Mouse (Mus musculus) thymus, postnatal 25 days (tissue): ENCODE measurements around the gene Dcst1.
A peak's percentile ranks its signal among the peaks of the same experiment; 100 is the strongest.

Experiments used
- DNase-seq: peaks from one replicate; pipeline ENCODE4 v3.0.0; 2022

The Dcst1 gene

DNA sequence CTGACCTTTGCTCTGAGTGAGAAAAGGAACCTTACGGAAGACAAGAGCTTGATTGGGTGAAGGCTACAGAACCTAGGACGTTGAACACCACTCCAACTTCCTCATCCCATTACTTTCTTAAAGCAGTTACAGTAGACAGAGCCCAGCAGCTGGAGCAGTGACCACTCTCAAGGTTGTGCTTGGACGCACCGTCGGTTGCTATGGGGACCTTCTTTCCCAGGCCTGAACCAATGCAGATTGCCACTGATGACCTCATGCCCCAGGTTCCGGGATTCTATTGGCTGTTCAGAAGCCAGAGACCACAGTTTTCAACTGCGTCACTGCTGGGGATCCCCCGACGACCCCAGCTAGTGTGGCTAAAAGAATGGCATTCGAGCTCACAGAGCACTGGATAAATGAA is 34.1 kb downstream of the Dcst1 start:
- DNase-seq: no peak

DNA sequence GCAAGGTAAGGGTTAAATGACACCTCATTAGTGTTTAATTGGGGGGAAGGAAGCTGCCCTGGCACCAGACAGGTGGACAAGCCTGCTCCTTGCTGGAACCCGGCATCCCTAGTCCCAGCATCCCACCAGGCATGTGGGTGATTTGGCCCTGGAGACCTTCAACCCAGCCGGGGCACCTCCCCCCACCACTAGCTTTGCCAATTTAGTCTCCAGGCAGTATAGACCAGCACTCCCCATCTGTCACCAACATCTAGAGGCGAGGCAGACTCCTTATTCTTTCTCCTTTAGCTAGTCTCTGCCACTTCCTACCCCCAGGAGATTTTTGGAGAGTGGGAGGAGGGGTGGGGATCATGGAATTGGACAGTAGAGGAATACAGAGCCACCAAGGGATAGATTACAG is 34.7 kb downstream of the Dcst1 start:
- DNase-seq: no peak

DNA sequence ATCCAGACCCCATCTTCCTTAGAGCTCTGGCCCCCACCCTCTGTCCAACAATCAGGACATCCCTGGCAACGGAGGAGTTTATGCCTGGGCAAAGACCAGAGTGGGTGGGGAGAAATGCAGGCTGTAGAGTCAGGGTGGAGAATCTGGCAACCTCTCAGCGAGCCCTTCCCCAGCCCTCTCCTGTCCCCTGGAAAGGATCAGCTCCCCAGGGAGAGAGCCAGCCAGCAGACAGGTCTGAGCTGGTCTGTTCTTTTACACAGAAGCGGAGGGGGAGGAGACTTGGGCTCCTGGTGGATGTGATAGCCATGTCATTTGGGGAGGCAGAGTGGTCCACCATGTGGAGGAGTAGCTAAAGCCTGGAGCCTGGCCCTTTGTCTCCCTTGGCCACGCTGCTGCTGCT is 36.4 kb downstream of the Dcst1 start:
- DNase-seq: no peak

DNA sequence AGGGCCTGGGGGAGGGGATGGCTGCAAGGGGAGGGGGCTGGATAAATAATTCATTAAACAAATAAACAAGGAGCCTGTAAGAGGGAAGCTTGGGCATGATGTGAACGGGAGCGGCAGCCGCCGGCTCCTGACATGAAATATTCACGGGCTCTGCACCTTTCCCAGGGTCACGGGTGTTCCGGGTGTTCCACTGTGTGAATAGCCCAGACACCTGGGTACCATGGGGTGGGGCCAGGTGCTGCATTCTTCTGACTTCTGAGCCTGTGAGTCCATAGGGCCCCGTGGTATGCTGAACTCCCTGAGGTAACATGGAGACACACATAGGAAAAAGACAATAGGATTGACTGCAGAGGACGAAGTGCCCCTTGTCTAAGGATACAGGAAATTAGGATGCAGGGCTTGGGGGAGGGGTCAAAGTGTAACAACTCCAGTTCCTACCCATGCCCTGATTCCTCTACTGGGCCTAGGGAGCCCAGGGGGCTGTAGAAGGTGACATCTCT is 37.6 kb downstream of the Dcst1 start:
- no peak for DNase-seq

DNA sequence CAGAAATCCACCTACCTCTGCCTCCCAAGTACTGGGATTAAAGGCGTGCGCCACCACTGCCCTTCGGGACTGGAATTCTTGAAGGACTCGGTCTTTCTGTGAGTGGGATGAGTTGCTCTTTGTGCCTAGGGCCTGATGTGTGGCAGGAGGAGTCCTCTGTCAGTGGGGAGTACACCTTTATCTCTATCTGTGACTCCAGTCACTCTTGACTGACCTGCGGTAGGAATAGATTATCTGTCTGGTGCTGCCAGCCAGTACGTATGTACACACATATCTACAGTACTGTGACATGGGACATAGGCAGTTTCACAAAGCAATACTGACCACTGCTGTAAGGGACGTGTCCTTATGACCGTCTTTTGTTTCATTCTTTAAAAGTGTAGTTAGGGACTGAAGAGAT is 39.2 kb downstream of the Dcst1 start:
- DNase-seq: no peak

DNA sequence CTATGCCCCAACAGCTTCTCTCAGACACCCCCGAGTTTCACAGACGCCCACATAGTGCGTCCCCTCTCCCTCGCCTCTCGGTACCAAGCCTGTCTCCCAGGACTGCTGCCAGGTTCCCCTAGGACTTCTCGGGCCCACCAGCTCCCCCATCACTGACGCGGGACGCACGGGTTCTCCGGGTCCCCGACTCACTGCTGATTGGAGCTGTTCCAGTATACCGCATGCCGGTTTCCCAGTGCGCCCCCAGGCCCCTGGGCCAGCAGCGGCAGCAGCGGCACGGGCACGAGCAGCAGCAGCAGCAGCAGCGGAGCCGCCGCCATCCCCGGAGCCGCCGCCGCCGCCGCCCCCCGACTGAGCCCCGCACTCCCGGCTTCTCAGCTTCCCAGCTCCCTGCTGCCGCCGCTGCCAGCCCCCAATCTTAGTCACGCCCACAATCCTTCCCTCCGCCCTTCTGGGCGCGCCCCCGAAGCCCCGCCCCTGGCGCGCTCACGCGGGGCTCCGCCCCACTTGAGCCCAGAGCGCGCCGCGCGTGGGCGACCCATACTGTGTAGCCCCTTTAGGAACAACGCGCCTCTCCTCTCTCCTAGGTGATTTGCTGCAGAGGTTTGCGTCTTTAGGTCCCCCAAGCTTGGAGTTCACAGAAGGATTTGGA is 42.4 kb downstream of the Dcst1 start, which contains the start of gene Efna3:
Efna3 (minus strand) TSS at position 452 of the 652 bp plus-strand sequence.
- DNase-seq: peak; percentile 75

DNA sequence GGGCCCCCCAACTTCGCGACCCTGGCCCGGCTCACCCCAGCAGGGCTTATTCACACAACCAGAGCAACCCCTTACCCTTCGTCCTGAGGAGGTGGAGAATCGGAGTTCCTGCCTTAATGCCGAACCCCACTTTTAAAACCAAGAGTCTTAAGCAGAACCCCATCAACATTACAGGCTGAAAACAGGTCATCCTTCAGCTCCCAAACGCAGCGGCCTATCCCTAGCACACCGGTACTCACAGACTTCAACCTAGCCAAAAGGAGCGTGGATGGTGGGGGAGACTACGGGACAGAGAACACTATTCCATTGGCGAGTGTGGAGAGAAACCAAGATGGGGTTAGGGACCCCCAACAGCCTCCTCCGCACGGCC is 42.9 kb downstream of the Dcst1 start:
- no peak for DNase-seq

DNA sequence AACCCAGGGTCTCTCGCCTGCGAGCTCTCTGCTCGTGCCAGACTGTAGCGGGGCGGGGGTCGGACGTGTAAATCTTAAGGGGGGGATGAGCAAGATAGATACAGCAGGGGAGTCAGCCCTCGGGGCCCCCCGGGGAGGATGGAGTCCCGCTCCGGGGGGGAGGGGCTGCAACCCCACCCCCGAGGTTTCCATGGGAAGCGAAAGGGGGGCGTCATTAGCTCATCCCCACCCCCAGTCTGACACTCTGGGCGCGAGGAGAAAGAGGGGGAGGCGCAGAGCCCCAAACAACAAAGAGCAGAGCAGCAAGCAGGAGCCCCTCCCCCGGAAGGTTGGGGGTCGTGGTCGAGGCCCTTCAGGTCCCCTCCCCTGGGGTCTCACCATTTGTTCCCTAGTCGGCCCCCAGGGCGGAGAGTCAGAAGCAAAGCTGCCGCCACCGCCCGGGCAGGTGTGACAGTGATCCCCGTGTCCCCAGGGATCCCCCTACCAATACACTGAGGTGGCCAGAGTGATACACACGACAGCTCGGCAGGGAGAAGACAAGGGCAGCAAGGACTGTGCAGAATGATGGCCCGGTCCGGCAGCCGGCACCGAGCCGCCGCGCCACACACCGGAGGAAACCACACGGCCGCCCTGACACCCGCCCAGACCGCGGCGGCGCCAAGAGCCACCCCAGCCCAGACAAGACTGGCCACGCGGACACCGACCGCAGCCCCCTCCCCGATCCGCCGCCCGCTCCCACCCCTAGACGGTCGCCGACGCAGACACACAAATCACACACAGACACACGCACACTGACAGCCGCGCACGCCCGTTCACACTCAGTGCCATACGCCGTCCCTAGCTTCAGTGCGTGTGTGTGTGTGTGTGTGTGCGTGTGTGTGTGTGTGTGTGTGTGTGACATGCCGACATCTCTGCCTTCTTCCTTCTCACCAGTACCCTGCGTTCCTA is 43.6 kb downstream of the Dcst1 start:
- no peak for DNase-seq

DNA sequence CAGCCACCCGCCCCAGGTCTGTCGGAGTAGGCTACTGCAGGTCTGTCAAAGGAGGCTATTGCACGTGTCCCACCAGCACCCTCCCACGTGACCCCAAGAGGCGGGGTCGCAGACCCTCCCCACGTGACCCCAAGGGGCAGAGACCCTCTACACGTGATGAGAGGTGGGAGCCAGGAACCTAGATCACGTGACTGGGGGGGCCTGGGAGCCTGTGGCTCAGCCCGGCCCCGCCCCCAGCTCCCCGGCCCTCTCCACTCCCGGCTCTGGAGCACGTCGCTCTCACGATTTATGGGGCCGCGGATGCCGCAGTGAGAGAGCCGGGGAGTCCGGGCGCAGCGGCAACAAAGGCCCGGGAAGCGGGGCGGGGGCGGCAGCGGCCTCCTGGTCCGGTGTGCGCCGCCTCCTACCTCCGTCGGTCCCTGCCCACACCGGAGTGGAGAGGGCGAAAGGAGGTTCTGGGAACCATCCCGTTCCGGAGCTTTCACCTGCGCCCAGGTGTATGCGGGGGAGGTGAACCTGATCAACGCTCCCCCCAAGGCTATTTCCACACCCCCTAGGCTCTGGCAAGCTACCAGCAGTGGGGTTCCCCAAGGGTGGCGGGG is 44.4 kb downstream of the Dcst1 start:
- DNase-seq: peak; percentile 17

DNA sequence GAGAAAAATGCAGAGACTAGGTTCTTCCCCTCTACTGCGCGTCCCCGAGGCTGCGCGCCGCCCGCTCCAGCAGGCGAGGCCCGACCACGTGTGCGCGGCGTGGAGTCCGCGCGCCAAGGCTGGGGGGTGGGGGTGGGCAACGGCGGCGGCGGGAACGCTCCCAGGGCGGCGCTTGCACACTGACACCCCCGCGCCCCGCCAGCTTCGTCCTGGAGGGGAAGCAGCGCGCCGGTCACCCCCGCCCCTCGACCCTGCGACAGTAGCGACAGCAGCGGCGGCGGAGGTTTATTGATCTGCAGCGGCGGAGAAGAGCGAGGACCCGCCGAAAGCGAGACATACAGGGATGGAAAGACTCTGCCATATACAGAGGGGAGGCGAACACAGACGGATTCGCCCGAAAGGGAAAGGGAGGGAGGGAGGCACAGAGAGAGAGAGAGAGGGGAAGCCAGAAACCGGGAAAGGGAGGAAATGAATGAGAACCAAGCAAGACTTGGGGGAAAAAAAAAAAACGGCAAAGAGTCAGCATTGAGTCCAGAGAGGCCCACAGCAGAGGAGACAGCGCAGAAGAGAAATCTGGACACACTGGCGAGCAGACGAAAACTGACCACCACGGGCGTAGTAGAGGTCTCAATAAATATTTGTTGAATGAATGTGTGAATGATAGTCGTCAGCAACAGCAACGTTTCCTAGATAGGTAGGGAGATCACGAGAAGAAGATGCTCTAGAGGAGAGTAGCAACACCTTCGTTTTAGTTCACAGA is 45.3 kb downstream of the Dcst1 start:
- peak; percentile 19 for DNase-seq

DNA sequence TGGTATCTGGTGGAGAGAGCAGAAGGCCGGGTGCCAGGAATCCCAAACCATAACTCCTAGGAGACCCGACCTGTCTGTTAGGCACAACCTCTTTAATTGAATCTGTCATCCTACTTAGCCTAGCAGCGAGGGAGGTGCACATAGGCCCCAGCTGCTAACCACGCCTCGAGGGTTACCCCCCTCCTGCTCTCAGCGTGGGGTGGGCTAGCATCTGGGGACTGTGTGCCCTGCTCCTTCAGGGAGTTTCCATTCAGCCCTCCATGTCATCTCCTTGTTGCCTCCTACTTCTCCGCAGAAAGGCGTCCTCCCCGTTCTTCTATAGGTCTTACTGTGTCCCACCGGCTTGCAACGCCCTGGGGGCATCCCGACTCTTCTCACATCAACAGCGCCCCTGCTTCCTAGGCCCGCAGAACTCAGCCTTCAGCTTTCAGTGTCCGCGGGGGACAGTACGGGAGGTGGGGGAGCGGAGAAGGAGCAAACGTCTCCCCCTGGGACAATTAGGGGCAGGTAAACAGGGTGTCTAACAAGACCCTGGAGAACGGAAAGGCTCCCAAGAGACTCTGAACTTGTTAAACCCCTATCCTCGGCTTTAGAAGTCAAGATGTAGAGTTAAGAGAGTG is 46.0 kb downstream of the Dcst1 start:
- no peak for DNase-seq

DNA sequence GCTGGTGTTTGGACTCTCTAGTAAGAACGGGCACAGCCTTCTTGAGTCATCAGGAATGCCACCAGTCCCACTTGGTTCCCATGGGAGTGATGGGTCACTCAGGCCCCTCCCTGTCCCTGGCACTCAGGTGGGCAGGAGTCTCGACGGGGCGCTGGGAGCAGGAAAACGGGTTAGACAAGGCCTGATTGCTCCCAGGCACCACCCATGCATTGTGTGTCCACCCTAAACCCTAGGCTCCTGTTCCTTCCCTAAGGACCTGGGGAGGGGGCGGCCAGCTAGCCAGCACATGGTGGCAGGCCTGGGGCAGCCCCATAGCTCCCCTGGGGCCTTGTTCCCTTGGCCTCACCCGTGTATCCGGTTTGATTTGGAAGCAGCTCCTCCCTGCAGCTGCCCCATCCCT is 46.7 kb downstream of the Dcst1 start:
- no peak for DNase-seq

DNA sequence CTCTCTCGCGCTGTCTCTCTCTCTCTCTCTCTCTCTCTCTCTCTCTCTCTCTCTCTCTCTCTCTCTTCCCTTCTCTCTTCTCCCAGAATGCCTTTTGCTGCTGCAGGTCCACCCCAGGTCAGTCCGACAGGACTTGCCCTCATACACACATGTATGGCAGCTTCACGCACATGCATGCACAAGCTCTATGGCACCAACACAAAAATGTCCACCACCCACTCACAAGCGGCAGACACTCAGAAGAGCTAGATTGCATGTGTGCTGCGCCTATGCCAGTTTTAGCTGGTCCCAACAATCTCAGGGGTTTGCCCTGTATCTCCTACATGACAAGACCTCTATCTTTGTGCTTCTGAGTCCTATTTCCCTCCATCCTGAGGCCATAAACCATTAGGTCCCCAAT is 47.8 kb downstream of the Dcst1 start:
- DNase-seq: no peak

DNA sequence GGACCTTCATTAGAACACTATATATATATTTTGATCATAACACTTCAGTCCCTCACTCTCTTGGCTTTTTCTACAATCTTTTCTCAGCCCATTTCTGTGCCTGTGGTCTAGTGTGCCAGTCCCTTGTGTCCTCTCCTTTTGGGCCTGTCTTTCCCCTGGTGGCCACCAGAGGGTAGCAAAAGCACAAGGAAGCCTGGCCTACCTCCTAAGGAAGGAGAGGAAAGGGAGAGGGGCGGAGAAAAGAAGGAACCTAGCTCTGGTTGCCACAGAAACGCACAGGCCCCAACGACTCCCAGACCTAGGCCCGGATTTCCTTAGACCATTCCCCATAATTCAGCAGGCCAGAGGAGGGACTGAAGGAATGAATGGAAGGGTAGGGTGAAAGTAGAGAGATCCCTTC is 48.2 kb downstream of the Dcst1 start:
- peak; percentile 80 for DNase-seq

DNA sequence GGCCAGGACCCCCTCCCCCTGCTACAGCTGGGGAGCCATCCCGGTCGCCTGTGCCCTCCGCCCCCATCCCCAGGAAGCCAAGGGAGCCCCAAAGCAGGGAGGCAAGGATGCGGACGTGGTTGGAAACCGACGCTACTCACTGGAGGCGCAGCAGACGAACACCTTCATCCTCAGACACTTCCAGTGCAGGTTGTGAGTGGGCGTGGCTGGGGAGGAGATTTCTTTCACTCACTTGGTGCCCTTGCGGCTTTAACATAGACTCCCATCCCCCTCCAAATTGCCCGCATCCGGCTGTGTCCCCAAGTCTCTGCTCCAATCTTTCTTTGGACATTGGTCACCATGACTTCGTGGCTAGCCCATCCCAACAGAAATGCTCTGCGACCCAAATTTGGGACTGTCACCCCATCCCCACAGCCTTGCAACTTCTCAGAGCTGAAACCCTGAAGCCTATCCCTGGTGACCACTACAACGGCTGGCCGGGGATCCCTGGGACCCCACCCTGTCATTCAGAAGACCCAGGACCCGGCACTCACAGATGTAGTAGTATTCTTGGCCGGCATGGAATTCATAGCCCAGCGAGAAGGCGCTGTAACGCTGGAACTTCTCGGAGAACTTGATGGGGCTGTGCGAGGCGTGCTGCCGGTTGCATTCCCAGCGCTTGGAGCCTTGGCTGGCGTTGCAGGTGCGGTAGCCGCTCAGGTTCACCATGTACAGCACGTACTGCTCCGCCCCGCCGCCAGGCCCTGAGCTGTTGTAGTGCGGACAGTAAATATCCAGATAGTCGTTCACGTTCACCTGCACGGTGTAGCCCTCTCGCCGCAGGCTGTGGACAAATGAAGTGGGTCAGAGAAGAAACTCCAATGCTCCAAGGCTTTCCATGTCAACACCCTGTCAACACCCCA is 48.9 kb downstream of the Dcst1 start:
- no peak for DNase-seq

DNA sequence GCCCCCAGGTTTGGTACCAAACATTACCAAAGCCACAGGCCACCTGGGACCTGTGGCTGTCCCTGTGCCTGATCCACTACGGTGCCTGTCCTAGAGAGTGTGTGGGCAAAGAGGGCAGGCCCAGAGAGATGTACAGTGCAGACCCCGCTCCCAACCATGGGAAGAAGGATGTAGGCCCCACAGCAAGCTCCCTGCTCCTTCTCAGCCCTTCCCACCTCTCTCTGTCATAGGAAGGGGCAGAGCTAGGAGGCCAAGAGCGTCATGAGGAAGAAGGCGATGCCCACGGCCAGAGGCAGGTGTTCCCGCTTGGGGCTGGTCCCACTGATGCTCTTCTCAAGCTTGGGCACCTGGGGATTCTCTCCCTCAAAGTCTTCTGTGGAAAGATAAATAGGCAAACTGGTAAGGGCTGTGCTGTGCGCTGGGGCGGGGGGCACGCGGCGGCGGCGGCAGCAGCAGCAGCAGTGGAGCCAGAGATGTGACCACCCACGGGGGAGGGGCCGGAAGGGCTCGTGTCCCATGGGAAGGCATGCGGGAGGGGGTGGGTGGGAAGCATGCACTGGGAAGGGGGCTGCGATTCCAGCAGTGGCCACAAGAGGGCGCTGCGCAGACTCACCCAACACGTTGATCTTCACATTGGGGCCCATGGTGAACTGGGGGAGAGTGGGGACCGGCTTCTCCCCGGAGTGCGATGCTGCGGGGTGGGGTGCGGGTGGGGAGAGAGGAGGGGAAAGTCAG is 49.7 kb downstream of the Dcst1 start:
- DNase-seq: peak; percentile 66

DNA sequence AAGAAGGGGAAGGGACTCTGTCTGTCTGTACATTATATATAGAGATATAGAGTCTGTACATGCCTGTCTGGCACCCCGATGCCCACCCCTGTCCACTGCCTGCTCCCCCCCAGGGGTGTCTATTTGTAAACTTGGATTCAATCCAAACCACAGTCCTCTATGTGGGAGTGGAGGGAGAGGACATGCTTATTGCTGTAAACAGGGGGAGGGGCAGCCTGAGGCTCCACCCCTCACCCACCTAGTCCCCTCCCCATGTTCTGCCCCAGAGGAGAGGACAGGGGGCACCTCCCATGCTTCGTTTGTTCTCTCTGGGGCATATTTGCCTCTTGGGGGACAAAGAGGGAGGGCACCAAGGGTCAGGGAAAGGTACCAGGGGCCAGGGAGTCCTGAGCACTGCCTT is 50.3 kb downstream of the Dcst1 start:
- no peak for DNase-seq

DNA sequence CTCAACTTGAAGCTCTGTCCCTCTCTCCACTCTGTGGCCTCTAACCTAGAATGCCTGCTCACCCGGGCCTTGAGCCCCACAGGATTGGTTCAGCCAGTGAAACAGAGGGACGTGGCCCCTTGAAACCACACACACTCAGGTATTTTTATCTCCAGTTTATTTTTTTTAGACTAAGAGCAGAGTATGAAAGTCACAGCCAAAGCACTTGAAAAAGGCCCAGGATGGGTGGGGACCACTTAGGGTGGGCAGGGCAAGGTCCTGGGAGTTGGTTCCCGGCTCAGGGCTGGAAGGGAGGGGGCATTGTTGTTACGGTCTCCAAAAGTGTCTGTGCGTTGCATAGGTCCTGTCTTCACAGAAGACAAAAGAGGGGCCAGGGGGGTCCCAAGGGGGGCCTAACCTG is 50.7 kb downstream of the Dcst1 start:
- DNase-seq: no peak

DNA sequence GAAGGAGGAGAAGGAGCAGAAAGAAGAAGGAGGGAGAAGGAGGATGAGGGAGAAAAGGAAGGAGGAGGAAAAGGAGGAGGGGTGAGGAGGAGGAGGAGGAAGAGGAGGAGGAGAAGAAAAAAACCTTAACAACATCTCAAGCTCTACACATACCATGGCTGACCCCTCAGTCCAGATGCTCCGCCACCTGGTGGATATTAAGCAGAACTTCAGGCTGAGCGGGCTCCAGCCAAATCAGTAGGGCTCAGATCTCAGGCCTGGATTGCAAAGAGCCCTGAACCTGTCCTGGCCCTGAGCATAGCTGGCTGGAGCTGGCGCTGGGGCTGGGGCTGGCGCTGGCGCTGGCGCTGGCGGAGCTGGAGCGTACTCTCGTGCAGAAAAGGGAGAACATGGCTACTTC is 57.0 kb downstream of the Dcst1 start:
- DNase-seq: peak; percentile 61

DNA sequence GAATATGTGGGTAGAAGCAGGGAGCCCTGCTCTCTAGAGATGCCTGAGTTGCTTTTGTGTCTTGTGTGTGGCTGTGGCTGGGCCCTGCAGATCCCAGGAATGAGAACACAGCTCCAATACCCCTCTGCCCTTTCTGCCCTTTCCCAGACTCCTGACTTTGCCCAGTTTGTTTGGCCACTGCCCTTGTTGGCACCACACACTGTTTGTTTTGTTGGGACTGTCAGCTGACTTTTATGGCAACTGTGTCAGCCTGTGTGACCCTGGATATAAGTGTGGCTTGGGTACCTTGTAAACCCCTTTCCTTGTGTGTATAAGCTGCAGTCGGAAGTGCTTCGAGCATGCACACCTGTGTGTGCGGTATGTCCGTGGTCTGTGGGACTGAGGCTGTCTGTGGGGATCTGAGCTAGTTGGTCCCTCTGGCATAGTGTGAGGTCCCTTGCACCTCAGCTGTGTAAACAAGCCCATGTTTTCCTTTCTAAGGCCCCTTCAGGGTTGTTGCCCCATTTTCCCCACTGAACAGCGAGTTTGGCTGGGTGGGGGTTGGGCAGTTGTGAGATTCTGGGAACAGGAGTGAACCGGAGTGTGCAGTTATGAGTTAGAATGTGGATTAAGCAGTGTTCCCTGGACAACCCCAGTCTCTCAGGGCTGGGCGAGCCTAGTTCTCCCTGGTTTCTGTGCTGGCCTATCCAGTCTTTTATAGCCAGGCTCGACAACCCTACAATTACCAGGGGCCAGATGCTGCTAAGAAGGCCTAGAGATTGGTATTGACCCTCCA is 59.3 kb downstream of the Dcst1 start:
- no peak for DNase-seq
